Mouse (Mus musculus) gastrocnemius, adult 18-20 months (tissue): ENCODE data around the gene Arhgap15. TPM values are rescaled to one million over a fixed set of nuclear protein-coding genes. Genes with fewer than 3 reads are reported as not detected.
A peak's percentile ranks its signal among the peaks of the same experiment; 100 is the strongest.

Experiments used
- DNase-seq: peaks from one replicate; pipeline ENCODE4 v3.0.0; 2021; ENCODE audit warnings: low spot score
- total RNA-seq, 2 experiments: library from RNA; stranded (reverse); gene quantifications; 2 replicates each; pipeline ENCODE4 v1.2.3; 2021

Arhgap15 gene
- total RNA-seq, 2 experiments from 2014 or later, result 0.75 to 0.97 TPM

GRCm38 (mm10) chr2:44105198-44105555 lies 356.6 kb downstream of the Arhgap15 start:
- no peak for DNase-seq

GRCm38 (mm10) chr2:44106359-44106758 lies 357.7 kb downstream of the Arhgap15 start:
- DNase-seq, result no peak

GRCm38 (mm10) chr2:44111276-44111675 lies 362.7 kb downstream of the Arhgap15 start:
- DNase-seq, result no peak

GRCm38 (mm10) chr2:44112990-44113798 lies 364.6 kb downstream of the Arhgap15 start:
- DNase-seq, result peak; percentile 50

GRCm38 (mm10) chr2:44114296-44114695 lies 365.7 kb downstream of the Arhgap15 start:
- no peak for DNase-seq

GRCm38 (mm10) chr2:44121162-44121561 lies 372.5 kb downstream of the Arhgap15 start:
- no peak for DNase-seq

- no peak for DNase-seq
These were observed 374.6 kb downstream of the Arhgap15 start for GRCm38 (mm10) chr2:44123246-44123645.

- no peak for DNase-seq
These were observed 375.5 kb downstream of the Arhgap15 start for GRCm38 (mm10) chr2:44124093-44124492.

- DNase-seq, result no peak
These were observed 376.1 kb downstream of the Arhgap15 start for GRCm38 (mm10) chr2:44124683-44125082.

GRCm38 (mm10) chr2:44126044-44126695 lies 377.5 kb downstream of the Arhgap15 start:
- no peak for DNase-seq

- no peak for DNase-seq
These were observed 380.9 kb downstream of the Arhgap15 start for GRCm38 (mm10) chr2:44129533-44129932.

- no peak for DNase-seq
These were observed 382.6 kb downstream of the Arhgap15 start for GRCm38 (mm10) chr2:44131271-44131670.

GRCm38 (mm10) chr2:44134796-44135195 lies 386.2 kb downstream of the Arhgap15 start:
- DNase-seq, result no peak

- no peak for DNase-seq
These were observed 391.8 kb downstream of the Arhgap15 start for GRCm38 (mm10) chr2:44140455-44140854.

GRCm38 (mm10) chr2:44142152-44142551 lies 393.5 kb downstream of the Arhgap15 start:
- no peak for DNase-seq

GRCm38 (mm10) chr2:44142611-44143010 lies 394.0 kb downstream of the Arhgap15 start:
- DNase-seq, result no peak

- no peak for DNase-seq
These were observed 397.7 kb downstream of the Arhgap15 start for GRCm38 (mm10) chr2:44146124-44146981.

- DNase-seq, result no peak
These were observed 398.9 kb downstream of the Arhgap15 start for GRCm38 (mm10) chr2:44147486-44147885.

- DNase-seq, result peak; percentile 25
These were observed 399.3 kb downstream of the Arhgap15 start for GRCm38 (mm10) chr2:44147971-44148370.

GRCm38 (mm10) chr2:44148550-44149100 lies 400.0 kb downstream of the Arhgap15 start:
- DNase-seq, result no peak

GRCm38 (mm10) chr2:44152301-44152700 lies 403.7 kb downstream of the Arhgap15 start:
- DNase-seq, result no peak

GRCm38 (mm10) chr2:44160358-44160757 lies 411.7 kb downstream of the Arhgap15 start:
- no peak for DNase-seq
